Mouse (Mus musculus): ENCODE measurements around the gene Ankrd13b. TPM values are rescaled to one million over a fixed set of nuclear protein-coding genes. Genes with fewer than 3 reads are reported as not detected.
A peak's percentile ranks its signal among the peaks of the same experiment; 100 is the strongest.

Gene Ankrd13b
- total RNA-seq, 2 experiments from 2014 or later = 122 TPM

- peak; percentile 64 to 66 for DNase-seq (ENCODE audit: low spot score in 2 of 2)
These were observed 4.2 kb upstream of the Ankrd13b start, which contains the start of gene Git1 for GRCm38 (mm10) chr11:77493512-77494343. TSS of gene Git1 (plus strand) at chr11:77493562.

- DNase-seq (ENCODE audit: low spot score in 2 of 2) = peak; percentile 84 to 93
These were observed 3.4 kb upstream of the Ankrd13b start for GRCm38 (mm10) chr11:77492911-77493332.

GRCm38 (mm10) chr11:77492311-77492871, 2.9 kb upstream of the Ankrd13b start:
- peak in 1 of 2 experiments; percentile 70 for DNase-seq (ENCODE audit: low spot score in 2 of 2)

- DNase-seq (ENCODE audit: low spot score in 2 of 2) = no peak
These were observed 2.2 kb upstream of the Ankrd13b start for GRCm38 (mm10) chr11:77491502-77492291.

- peak; percentile 93 to 94 for DNase-seq (ENCODE audit: low spot score in 2 of 2)
These were observed 1.6 kb upstream of the Ankrd13b start for GRCm38 (mm10) chr11:77491123-77491501.

DNA sequence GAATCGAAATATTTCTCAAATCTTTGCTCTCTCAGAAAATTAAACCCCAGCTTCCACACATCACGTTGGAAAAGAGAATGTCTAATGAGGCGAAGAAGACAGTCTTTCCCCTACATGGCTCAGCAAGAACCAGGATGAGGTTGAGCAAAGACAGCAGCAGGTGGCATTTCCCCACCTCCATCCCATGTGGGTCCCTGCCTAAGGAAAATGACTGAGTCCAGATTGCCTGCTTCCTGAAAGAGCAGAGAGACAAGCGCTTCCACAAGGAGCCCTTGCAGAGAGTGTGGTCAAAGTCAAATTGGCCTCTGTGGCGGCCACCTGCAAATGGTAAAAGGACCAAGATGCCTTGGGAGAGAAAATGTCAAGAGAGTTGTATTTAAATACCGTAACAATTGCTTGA, 973 bp upstream of the Ankrd13b start:
- no peak for DNase-seq (ENCODE audit: low spot score in 2 of 2)

- DNase-seq (ENCODE audit: low spot score in 2 of 2) = no peak
These were observed 502 bp downstream of the Ankrd13b start for GRCm38 (mm10) chr11:77488771-77489581.

DNA sequence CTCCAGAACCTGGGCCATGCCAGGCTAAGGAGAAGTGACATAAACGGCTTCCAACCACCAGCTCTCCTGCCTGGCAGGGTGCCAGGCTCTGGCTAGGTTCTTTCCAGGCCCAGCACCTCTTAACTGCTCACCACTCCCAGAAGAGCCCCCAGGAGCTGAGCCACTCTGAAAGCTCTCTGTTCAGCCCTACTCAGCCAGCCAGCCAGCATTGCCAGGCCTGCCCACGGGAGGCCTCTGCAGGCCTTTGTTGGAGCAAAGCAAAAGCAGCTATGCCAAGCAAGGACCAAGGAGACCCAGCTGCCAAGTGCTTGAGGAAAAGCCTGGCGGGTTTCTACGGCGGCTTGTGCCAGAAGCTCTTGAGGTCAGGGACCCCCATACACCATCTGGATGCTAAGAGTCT, 2.7 kb downstream of the Ankrd13b start:
- peak; percentile 56 to 76 for DNase-seq (ENCODE audit: low spot score in 2 of 2)

GRCm38 (mm10) chr11:77485229-77485628, 4.2 kb downstream of the Ankrd13b start:
- no peak for DNase-seq (ENCODE audit: low spot score in 2 of 2)

DNA sequence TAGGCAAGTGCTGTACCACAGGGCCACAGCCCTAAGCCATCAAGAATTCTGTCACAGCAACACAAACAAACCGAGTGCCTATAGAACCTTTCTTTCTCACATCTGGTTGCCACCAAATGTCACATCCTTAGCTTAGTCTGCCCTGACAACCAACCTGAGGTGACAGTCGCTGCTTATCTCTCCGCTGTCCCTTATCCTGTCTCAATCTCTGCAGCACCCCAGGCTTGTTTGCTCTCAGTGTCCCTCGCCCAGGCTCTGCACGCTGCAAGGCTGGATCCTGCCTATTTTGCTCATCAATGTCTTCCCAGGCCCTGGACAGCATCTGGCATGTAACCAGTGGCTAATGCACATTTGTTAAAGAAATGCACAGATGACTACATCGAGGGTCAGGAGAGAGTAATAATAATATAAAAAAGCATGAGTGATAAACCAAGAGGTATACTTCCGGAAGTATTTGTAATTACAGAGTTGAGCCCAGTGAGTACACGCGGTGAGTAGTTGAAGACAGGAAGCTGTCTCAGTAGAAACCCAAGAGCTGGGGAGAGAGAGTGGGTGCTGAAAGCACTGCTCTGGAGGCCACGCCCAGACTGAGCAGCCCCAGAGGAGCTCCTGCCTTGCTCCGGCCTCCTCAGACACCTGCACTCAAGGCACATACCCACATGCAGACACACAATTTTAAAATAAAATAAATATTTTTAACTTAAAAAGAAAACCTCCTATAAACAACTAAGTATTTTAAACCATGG, 5.8 kb downstream of the Ankrd13b start:
- DNase-seq (ENCODE audit: low spot score in 2 of 2) = no peak

DNA sequence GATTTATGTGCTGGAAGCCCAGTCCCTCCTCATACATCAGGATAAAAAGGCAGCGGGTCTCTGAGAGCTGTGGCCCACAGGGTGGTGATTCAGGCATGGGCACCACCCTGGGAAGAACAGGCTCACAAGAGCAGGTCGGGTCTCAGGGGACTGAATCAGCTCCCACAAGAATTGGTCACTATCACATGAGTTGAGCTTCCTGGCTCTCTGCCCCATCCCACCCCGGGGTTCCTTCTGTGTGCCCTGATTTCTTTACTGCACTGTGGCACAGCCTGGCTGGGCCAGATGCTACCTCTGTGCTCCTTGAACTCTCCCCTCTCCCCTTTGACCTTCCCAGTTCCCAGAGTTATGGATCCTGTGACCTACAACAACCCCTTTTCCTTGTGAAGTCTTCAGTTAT, 6.4 kb downstream of the Ankrd13b start:
- DNase-seq (ENCODE audit: low spot score in 2 of 2) = no peak

DNA sequence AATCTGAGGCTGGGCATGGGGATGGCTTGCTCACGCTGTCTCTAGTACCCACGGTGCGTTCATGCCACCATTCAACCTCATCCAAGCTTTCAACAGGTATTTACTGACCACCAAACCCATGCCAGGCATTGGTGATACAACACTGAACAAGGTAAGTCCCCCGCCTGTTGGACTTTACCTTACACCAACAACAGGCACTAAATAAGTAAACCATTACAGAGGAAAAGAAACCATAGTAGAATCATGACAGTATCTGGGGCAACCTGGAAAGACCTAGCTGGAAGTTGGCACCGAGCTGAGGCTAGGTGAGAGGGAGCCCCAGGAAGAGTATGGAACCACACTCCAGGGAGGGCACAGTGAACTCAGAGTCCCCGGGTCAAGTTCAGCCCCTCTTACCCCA, 12.6 kb downstream of the Ankrd13b start:
- no peak for DNase-seq (ENCODE audit: low spot score in 2 of 2)

GRCm38 (mm10) chr11:77476216-77476615, 13.3 kb downstream of the Ankrd13b start:
- DNase-seq (ENCODE audit: low spot score in 2 of 2) = no peak

DNA sequence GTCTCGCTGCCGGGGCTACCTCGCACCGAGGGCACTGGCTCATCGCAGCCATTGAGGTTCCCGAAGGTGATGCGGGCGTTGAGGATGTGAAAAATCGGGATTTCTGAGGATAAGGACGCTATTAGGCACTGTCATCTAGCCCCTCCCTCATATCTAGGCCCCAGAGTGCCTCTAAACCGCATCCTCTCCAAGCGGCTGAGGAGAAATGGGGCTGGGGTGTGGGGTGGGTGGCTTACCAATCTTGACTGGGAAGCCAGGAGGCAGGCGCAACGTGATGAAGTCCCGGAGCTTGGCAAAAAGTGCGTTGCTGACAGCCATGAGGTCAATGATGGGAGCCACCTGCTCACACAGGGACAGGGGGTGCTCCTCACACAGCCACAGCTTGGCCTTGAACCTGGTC, 16.7 kb downstream of the Ankrd13b start:
- no peak for DNase-seq (ENCODE audit: low spot score in 2 of 2)

DNA sequence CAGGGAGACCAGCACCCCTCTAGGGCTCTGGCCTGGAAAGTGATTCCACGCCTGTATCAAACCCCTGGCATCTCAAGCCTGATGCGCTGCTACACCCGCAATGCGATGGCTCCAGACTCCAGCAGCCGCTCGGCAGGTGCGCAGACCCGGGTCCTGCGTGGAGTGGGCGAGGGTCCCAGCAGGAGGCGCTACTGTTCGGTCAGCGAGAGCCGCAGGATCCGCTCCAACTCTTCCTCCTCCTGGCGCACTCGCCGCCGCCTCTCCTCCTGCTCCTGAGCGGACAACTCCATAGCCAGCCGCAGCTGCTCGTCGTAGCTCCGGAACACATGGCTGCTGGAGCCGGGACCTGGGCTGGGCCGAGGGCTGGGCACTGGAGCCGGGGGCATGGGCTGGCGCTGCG, 18.1 kb downstream of the Ankrd13b start:
- no peak for DNase-seq (ENCODE audit: low spot score in 2 of 2)

GRCm38 (mm10) chr11:77468397-77468796, 21.1 kb downstream of the Ankrd13b start:
- no peak for DNase-seq (ENCODE audit: low spot score in 2 of 2)

GRCm38 (mm10) chr11:77467784-77468183, 21.7 kb downstream of the Ankrd13b start:
- DNase-seq (ENCODE audit: low spot score in 2 of 2) = peak; percentile 71 to 77

DNA sequence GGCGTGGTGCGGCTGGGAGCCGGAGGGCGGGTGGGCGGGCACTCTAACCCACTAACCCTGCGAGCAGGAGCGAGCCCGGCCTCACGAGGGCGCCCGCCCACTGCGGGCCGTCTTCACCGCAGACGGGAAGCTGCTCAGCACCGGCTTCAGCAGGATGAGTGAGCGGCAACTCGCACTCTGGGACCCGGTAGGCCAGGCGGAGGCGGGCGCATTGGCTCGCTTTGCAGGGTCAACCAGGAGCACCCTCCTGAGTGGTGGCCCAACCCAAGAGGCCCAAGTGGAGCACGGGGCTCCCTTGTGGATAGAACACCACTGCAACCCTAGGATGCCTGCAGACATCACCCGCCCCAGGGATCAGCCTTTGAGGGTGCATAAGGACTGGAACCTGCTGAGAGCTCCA, 22.3 kb downstream of the Ankrd13b start:
- peak; percentile 62 to 63 for DNase-seq (ENCODE audit: low spot score in 2 of 2)

- DNase-seq (ENCODE audit: low spot score in 2 of 2) = no peak
These were observed 22.9 kb downstream of the Ankrd13b start for GRCm38 (mm10) chr11:77466544-77466943.

- DNase-seq (ENCODE audit: low spot score in 2 of 2) = no peak
These were observed 24.4 kb downstream of the Ankrd13b start for GRCm38 (mm10) chr11:77465111-77465510.
